Mouse (Mus musculus) embryonic facial prominence, embryonic 11.5 days (tissue): ENCODE measurements at regions not wholly inside any gene's neighbourhood (a gene's known extent, or its start where the extent isn't known, plus 50 kb on each side); places are given as distances from the start of the nearest gene placed in this dataset.

Experiments
- ATAC-seq: fragments of 200-750 bp; cut with Nextera tagmentation; replicated peaks from 2 replicates; pipeline ENCODE4 v1.8.0; 2017; ENCODE audit warnings: low read depth; ENCODE audit not compliant: insufficient number of reproducible peaks, low FRiP score, low TSS enrichment
- DNase-seq: peaks from one replicate; pipeline ENCODE4 v3.0.0-alpha.2; 2015; ENCODE audit warnings: low spot score
- H3K27ac ChIP-seq: fragments of 300-500 bp; sonication (generic); replicated peaks from 2 replicates; pipeline ENCODE4 v1.5.1; 2014; ENCODE audit warnings: mild to moderate bottlenecking, low read depth, low read length, control low read depth
- H3K27me3 ChIP-seq: fragments of 300-500 bp; sonication (generic); 2 replicates; pipeline ENCODE4 v1.6.1; 2014; ENCODE audit warnings: mild to moderate bottlenecking, low read length, moderate library complexity, mixed read lengths; ENCODE audit not compliant: control insufficient read depth, insufficient read depth
- H3K36me3 ChIP-seq: fragments of 300-500 bp; sonication (generic); replicated peaks from 2 replicates; pipeline ENCODE4 v1.6.1; 2014; ENCODE audit warnings: low read depth, mild to moderate bottlenecking, low read length, moderate library complexity, mixed read lengths; ENCODE audit not compliant: control insufficient read depth, insufficient read depth
- H3K4me1 ChIP-seq: fragments of 300-500 bp; sonication (generic); 2 replicates; pipeline ENCODE4 v1.6.1; 2014; ENCODE audit warnings: low read length, mixed read lengths; ENCODE audit not compliant: control insufficient read depth, insufficient read depth
- H3K4me2 ChIP-seq: fragments of 300-500 bp; sonication (generic); 2 replicates; pipeline ENCODE4 v1.6.1; 2014; ENCODE audit warnings: low read depth, mild to moderate bottlenecking, control low read depth, low read length, moderate library complexity
- H3K4me3 ChIP-seq: fragments of 300-500 bp; sonication (generic); 2 replicates; pipeline ENCODE4 v1.5.1; 2014; ENCODE audit warnings: low read depth, low read length, control low read depth
- H3K9ac ChIP-seq: fragments of 300-500 bp; sonication (generic); replicated peaks from 2 replicates; pipeline ENCODE4 v1.6.1; 2014; ENCODE audit warnings: mild to moderate bottlenecking, control low read depth, low read length
- H3K9me3 ChIP-seq: fragments of 300-500 bp; sonication (generic); replicated peaks from 2 replicates; pipeline ENCODE4 v1.6.1; 2016; ENCODE audit warnings: mild to moderate bottlenecking, low read length, inconsistent platforms, mixed read lengths; ENCODE audit not compliant: control insufficient read depth
- WGBS: fragments of 180-500 bp; shearing (Covaris S2); extraction: QIAGEN DNeasy Blood & Tissue Kit; methylation state at CpG from one replicate; pipeline ENCODE4 v1.1.7; 2014; 5-methylcytosine and 5-hydroxymethylcytosine counted together

- H3K27ac ChIP-seq, result no peak overlapping the region
- no peak overlapping the region for H3K4me2 ChIP-seq
- no peaks in the 10 kb centered on the region for H3K4me1 ChIP-seq
- 68% methylated on average over 2 of the region's 2 CpGs for WGBS
- no peak overlapping the region for H3K4me3 ChIP-seq
- no peaks in the 10 kb centered on the region for H3K27me3 ChIP-seq
- DNase-seq, result no peak
- H3K9ac ChIP-seq, result no peak overlapping the region
- ATAC-seq, result no peak
- H3K36me3 ChIP-seq, result no peaks in the 10 kb centered on the region
- no peaks in the 10 kb centered on the region for H3K9me3 ChIP-seq
These were observed 1327.6 kb downstream of the Pcdh18 start for GRCm38 (mm10) chr3:48429406-48430033.

- H3K9ac ChIP-seq, result no peak overlapping the region
- H3K9me3 ChIP-seq, result no peaks in the 10 kb centered on the region
- H3K27me3 ChIP-seq, result no peaks in the 10 kb centered on the region
- H3K4me3 ChIP-seq, result no peak overlapping the region
- no peak for DNase-seq
- ATAC-seq, result no peak
- H3K27ac ChIP-seq, result no peak overlapping the region
- no peaks in the 10 kb centered on the region for H3K36me3 ChIP-seq
- H3K4me1 ChIP-seq, result no peaks in the 10 kb centered on the region
- no peak overlapping the region for H3K4me2 ChIP-seq
These were observed 1367.3 kb downstream of the Pcdh18 start for GRCm38 (mm10) chr3:48389862-48390261.
